Mouse (Mus musculus) stomach, postnatal 0 days (tissue): Measurements from ENCODE around the gene Usp4.

Source experiments
- CTCF ChIP-seq: IDR thresholded peaks from 2 replicates; pipeline ENCODE4 v1.5.1; 2016; ENCODE audit warnings: antibody characterized with exemption, low read depth, mild to moderate bottlenecking, moderate library complexity
- EP300 ChIP-seq: optimal IDR thresholded peaks from 2 replicates; pipeline ENCODE3; 2016; ENCODE audit warnings: antibody characterized with exemption

DNA sequence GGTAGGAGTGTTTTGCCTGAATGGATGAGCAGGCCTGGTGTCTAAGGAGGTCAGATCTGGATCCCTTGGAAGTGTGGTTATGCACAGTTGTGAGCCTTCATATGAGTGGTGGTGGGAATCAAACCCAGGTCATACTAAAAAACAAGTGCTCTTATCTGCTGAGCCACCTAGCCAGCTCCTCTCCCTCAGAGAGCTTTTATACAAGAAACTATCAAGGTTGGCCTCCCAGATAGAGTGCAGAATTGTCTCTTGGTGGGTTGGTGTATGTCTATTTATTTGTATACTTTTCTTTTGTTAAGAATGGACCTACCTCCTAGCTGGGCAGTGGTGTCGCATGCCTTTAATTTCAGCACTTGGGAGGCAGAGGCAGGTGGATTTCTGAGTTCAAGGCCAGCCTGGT lies 3.8 kb upstream of the Usp4 start:
- TF ChIP-seq CTCF: no peak
- no peak for TF ChIP-seq EP300
